Mouse (Mus musculus) right cerebral cortex, postnatal 4 days (tissue): ENCODE measurements at regions not wholly inside any gene's neighbourhood (a gene's known extent, or its start where the extent isn't known, plus 50 kb on each side); places are given as distances from the start of the nearest gene placed in this dataset.
"Not testable (repeated sequence)": the region's sequence is repeated elsewhere in the genome, so short reads cannot be mapped to it uniquely, and the experiment has no call there.

ENCODE experiments used
- DNase-seq: peaks from one replicate; pipeline ENCODE4 v3.0.0-alpha.2; 2022

- no peak for DNase-seq
Observed at GRCm38 (mm10) chr12:77594092-77594491, 356.2 kb downstream of the Fut8 start.

GRCm38 (mm10) chr12:77594657-77595056 is 356.7 kb downstream of the Fut8 start:
- DNase-seq: no peak

GRCm38 (mm10) chr12:77595821-77596220 is 357.9 kb downstream of the Fut8 start:
- DNase-seq: no peak

GRCm38 (mm10) chr12:77596676-77597075 is 358.8 kb downstream of the Fut8 start:
- no peak for DNase-seq

- no peak for DNase-seq
Observed at GRCm38 (mm10) chr12:77597627-77598333, 359.9 kb downstream of the Fut8 start.

GRCm38 (mm10) chr12:77598334-77598715 is 360.4 kb downstream of the Fut8 start:
- no peak for DNase-seq

- DNase-seq: no peak
Observed at GRCm38 (mm10) chr12:77599391-77599790, 361.5 kb downstream of the Fut8 start.

GRCm38 (mm10) chr12:77603832-77604501 is 366.0 kb downstream of the Fut8 start:
- DNase-seq: no peak

- DNase-seq: no peak
Observed at GRCm38 (mm10) chr12:77617552-77617951, 379.6 kb downstream of the Fut8 start.

GRCm38 (mm10) chr12:77622243-77622642 is 384.3 kb downstream of the Fut8 start:
- no peak for DNase-seq

GRCm38 (mm10) chr12:77624323-77624722 is 386.4 kb downstream of the Fut8 start:
- not testable (repeated sequence) for DNase-seq

GRCm38 (mm10) chr12:77628358-77628850 is 390.5 kb downstream of the Fut8 start:
- no peak for DNase-seq

- no peak for DNase-seq
Observed at GRCm38 (mm10) chr12:77633981-77634650, 396.2 kb downstream of the Fut8 start.

- no peak for DNase-seq
Observed at GRCm38 (mm10) chr12:77638266-77638665, 400.3 kb downstream of the Fut8 start.

GRCm38 (mm10) chr12:77642336-77642735 is 404.4 kb downstream of the Fut8 start:
- DNase-seq: no peak

- DNase-seq: no peak
Observed at GRCm38 (mm10) chr12:77647841-77648240, 409.9 kb downstream of the Fut8 start.

- DNase-seq: no peak
Observed at GRCm38 (mm10) chr12:77654282-77654681, 416.4 kb downstream of the Fut8 start.

- DNase-seq: no peak
Observed at GRCm38 (mm10) chr12:77657060-77657459, 419.1 kb downstream of the Fut8 start.

GRCm38 (mm10) chr12:77657878-77658277 is 420.0 kb downstream of the Fut8 start:
- DNase-seq: no peak

GRCm38 (mm10) chr12:77663180-77663579 is 425.3 kb downstream of the Fut8 start:
- DNase-seq: no peak

- DNase-seq: no peak
Observed at GRCm38 (mm10) chr12:77663665-77664374, 425.9 kb downstream of the Fut8 start.

GRCm38 (mm10) chr12:77666411-77666810 is 428.5 kb downstream of the Fut8 start:
- peak; percentile 17 for DNase-seq
